Mouse (Mus musculus) forebrain, embryonic 14.5 days (tissue): ENCODE measurements around the gene Dync2h1. TPM values are rescaled to one million over a fixed set of nuclear protein-coding genes. Genes with fewer than 3 reads are reported as not detected.
"Not testable (repeated sequence)": the region's sequence is repeated elsewhere in the genome, so short reads cannot be mapped to it uniquely, and the experiment has no call there.

Experiments used
- ATAC-seq: fragments of 200-750 bp; cut with Nextera tagmentation; 2 replicates; pipeline ENCODE4 v1.8.0; 2017; ENCODE audit warnings: mild to moderate bottlenecking, moderate library complexity
- DNase-seq: peaks from one replicate; pipeline ENCODE4 v3.0.0-alpha.2; 2015; ENCODE audit warnings: low spot score
- H3K27ac ChIP-seq: fragments of 300-500 bp; sonication (generic); 2 replicates; pipeline ENCODE4 v1.5.1; 2014; ENCODE audit warnings: low read depth, mild to moderate bottlenecking, control low read depth, low read length, moderate library complexity
- H3K27me3 ChIP-seq: fragments of 300-500 bp; sonication (generic); replicated peaks from 2 replicates; pipeline ENCODE4 v1.6.1; 2014; ENCODE audit warnings: low read length, control low read depth, mixed read lengths; ENCODE audit not compliant: control insufficient read depth, insufficient read depth
- H3K36me3 ChIP-seq: fragments of 300-500 bp; sonication (generic); 2 replicates; pipeline ENCODE4 v1.6.1; 2014; ENCODE audit warnings: low read length, control low read depth; ENCODE audit not compliant: control insufficient read depth, insufficient read depth
- H3K4me1 ChIP-seq: fragments of 300-500 bp; sonication (generic); 2 replicates; pipeline ENCODE4 v1.6.1; 2014; ENCODE audit warnings: antibody characterized with exemption, low read length, control low read depth; ENCODE audit not compliant: control insufficient read depth, insufficient read depth
- H3K4me2 ChIP-seq: fragments of 300-500 bp; sonication (generic); 2 replicates; pipeline ENCODE4 v1.6.1; 2014; ENCODE audit warnings: mild to moderate bottlenecking, control low read depth, low read length
- H3K4me3 ChIP-seq: fragments of 300-500 bp; sonication (generic); 2 replicates; pipeline ENCODE4 v1.5.1; 2014; ENCODE audit warnings: low read depth, low read length, control low read depth
- H3K9ac ChIP-seq: fragments of 300-500 bp; sonication (generic); 2 replicates; pipeline ENCODE4 v1.6.1; 2014; ENCODE audit warnings: mild to moderate bottlenecking, low read length, control low read depth, moderate library complexity
- H3K9me3 ChIP-seq: fragments of 300-500 bp; sonication (generic); replicated peaks from 2 replicates; pipeline ENCODE4 v1.6.1; 2016; ENCODE audit warnings: low read length, control low read depth, mixed read lengths; ENCODE audit not compliant: control insufficient read depth
- WGBS: fragments of 180-500 bp; shearing (Covaris S2); extraction: QIAGEN DNeasy Blood & Tissue Kit; methylation state at CpG from one replicate; pipeline ENCODE4 v1.1.7; 2014; 5-methylcytosine and 5-hydroxymethylcytosine counted together
- polyA plus RNA-seq: library from polyadenylated mRNA; unstranded; fragments of >200 nt; fragmentation: Nextera tagmentation; extraction: Ambion mirVana; gene quantifications from 2 replicates; pipeline ENCODE4 v1.2.1, GENCODE M21; 2014

Gene Dync2h1
- polyA plus RNA-seq, 1 experiment from 2014 or later, result 15.5 TPM

DNA sequence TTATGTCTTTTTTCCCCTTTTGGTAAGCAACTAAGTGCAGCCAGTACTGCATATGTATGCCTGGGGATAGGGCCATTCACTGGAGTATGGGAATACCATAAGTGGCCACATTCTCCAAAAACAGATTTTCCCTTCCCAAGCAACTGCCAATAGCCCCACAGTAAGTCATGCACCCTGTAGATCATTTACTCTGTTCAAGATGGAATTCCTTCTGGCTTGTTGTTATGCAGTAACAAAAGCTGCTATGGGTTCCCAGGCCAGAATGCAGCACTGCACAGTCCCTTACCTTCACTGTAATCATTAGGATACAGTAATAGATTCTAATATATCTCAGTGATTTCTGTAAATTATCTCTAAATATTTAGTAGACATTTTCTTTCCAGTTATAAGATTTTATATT is 190.0 kb downstream of the Dync2h1 start:
- no peak for ATAC-seq
- Histone ChIP-seq H3K27me3 (no peaks in the 10 kb centered on the region), H3K9ac (no peak overlapping the region), H3K4me1 (no peaks in the 10 kb centered on the region), H3K36me3 (peaks cover 9% of the 10 kb centered on the region; the same call in 1 of the 2 replicates), H3K4me2 (no peak overlapping the region), H3K27ac (no peak overlapping the region), H3K9me3 (no peaks in the 10 kb centered on the region), H3K4me3 (no peak overlapping the region)
- no peak for DNase-seq

DNA sequence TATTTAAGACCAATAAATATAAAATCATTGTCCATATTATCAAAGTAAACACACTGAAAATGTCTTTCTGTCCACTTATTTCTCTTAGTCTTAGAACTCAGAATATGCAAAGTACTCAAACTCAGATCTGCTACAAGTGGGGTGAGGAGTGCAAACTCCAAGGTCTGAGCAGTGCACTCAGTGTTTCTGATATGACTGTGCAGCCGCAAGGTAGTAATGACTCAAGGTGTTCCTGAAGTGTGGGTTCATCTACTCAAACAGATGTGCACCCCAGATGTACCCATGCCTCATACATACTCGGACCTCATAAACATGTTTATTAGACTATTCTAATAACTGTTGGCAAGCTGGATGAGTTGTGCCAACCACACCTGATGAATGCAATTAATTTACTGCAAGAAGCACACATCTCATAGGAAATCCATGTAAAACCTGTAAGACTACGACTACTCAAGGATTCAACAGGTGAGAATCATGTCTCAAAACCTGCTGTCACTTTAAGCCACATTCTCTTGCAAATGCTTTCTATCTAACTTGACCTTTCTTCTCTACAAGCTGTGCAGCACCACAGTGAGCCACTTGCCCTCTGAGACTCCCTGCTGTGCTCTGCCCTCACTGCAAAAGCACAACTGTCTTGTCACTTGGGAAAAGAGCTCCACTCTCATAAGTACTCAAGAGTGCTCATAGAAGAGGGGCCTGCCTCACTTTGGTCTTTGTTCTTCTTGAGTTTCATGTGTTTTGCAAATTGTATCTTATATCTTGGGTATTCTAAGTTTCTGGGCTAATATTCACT is 195.2 kb downstream of the Dync2h1 start:
- Histone ChIP-seq H3K4me2 (no peak overlapping the region), H3K9me3 (no peaks in the 10 kb centered on the region), H3K27ac (no peak overlapping the region), H3K4me3 (no peak overlapping the region), H3K27me3 (no peaks in the 10 kb centered on the region), H3K4me1 (no peaks in the 10 kb centered on the region), H3K9ac (no peak overlapping the region), H3K36me3 (peaks cover 15% of the 10 kb centered on the region; the same call in 1 of the 2 replicates)
- DNase-seq (no peak), ATAC-seq (no peak)
- 91% methylated on average over 3 of the region's 3 CpGs for WGBS

DNA sequence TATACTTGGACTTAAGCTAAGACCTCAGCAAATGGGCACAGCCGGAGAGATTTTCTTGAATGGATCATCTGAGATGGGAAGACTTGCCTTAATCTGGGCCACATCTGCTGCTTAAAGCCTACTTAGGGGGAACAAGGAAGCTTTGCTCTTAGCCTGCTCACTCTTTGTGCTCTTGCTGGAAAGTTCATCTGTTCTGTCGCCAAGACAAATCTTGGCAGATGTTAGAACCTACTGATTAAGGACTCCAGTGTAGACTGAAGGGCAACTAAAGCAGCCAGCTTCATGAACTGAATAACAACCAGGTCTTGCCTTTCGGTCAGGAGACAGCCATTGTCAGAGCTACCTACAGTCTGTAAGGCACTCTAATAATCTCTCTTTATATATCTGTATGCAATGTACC is 198.1 kb downstream of the Dync2h1 start:
- Histone ChIP-seq H3K36me3 (peaks cover 15% of the 10 kb centered on the region), H3K4me1 (no peaks in the 10 kb centered on the region), H3K9ac (no peak overlapping the region), H3K27me3 (no peaks in the 10 kb centered on the region), H3K9me3 (no peaks in the 10 kb centered on the region), H3K4me2 (no peak overlapping the region), H3K4me3 (no peak overlapping the region), H3K27ac (no peak overlapping the region)
- ATAC-seq (no peak), DNase-seq (no peak)
- WGBS, result 81% methylated on average over 3 of the region's 3 CpGs

DNA sequence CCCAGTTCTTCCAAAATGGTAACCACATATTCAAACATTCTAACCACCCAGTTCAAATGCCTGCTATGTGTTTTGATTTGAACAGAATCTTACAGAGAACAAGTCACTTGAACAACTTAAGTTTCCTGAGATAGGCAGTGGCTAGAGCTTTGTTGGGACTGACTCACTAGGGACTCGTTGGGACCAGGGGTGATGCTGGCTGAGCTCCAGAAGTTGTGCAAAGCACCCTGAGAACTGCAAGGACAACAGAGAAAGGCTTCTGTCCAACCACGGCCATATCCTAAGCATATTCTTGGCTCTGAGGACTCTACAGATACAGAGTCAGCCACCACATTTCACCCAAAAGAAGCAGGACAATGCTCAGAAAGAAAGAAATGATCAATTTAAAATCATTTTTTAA is 215.1 kb downstream of the Dync2h1 start:
- Histone ChIP-seq H3K9me3 (no peaks in the 10 kb centered on the region), H3K4me3 (no peak overlapping the region), H3K9ac (no peak overlapping the region), H3K4me2 (no peak overlapping the region), H3K36me3 (peaks cover 2% of the 10 kb centered on the region; the same call in 1 of the 2 replicates), H3K27me3 (no peaks in the 10 kb centered on the region), H3K27ac (no peak overlapping the region), H3K4me1 (no peaks in the 10 kb centered on the region)
- ATAC-seq (no peak), DNase-seq (no peak)
- WGBS, result 83% methylated on average over 2 of the region's 2 CpGs

DNA sequence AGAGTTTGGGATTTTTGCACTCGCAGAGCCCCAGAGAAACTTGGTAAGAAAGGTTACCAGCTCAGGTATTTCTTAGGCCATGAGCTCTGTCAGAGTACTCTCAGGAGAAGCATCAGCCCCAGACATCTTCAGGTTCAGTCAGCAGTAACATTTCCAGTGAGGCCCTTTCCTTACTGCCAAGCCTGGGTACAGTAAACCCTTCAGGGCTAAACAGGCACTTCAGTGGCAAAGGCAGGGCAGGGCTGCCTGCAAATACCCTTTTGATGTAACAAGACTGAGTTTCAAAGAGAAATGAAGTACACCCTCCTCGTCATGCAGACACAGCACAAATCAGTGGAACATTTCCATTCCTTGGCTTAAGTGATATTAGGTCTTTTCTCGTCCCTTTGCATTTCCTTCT is 219.2 kb downstream of the Dync2h1 start:
- WGBS, result 84% methylated on average over 3 of the region's 3 CpGs
- DNase-seq, result no peak
- ATAC-seq, result no peak

DNA sequence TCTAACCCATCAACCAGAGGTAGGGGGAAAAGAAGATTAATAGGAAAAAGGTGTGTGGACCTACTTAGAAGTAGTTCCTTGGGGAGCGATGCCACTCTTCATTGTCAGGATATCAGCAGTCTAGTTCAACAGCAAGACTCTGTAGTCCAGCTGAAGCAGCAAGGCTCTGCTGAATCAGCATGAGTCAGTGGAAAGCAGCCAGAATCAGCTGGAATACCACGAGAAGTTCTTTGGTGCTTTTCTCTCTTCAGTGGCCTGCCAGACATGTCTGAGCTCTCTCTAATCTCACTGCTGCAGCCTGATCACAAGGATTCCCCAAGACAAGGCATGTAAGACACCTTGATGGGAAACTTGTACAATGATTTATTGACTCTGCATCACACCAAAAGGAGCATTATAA is 225.9 kb downstream of the Dync2h1 start:
- Histone ChIP-seq H3K36me3 (no peaks in the 10 kb centered on the region), H3K27ac (no peak overlapping the region), H3K9me3 (no peaks in the 10 kb centered on the region), H3K4me2 (no peak overlapping the region), H3K27me3 (no peaks in the 10 kb centered on the region), H3K4me1 (no peaks in the 10 kb centered on the region), H3K9ac (no peak overlapping the region), H3K4me3 (no peak overlapping the region)
- WGBS, result 84% methylated on average over 2 of the region's 2 CpGs
- ATAC-seq (no peak), DNase-seq (no peak)

More for the DNA sequence above, 219.2 kb downstream of the Dync2h1 start:
- H3K4me2 ChIP-seq, result no peak overlapping the region
- peaks cover 2% of the 10 kb centered on the region; the same call in 1 of the 2 replicates for H3K36me3 ChIP-seq
- no peak overlapping the region for H3K4me3 ChIP-seq
- H3K27me3 ChIP-seq, result no peaks in the 10 kb centered on the region
- no peaks in the 10 kb centered on the region for H3K9me3 ChIP-seq
- H3K27ac ChIP-seq, result no peak overlapping the region
- H3K4me1 ChIP-seq, result no peaks in the 10 kb centered on the region
- no peak overlapping the region for H3K9ac ChIP-seq

DNA sequence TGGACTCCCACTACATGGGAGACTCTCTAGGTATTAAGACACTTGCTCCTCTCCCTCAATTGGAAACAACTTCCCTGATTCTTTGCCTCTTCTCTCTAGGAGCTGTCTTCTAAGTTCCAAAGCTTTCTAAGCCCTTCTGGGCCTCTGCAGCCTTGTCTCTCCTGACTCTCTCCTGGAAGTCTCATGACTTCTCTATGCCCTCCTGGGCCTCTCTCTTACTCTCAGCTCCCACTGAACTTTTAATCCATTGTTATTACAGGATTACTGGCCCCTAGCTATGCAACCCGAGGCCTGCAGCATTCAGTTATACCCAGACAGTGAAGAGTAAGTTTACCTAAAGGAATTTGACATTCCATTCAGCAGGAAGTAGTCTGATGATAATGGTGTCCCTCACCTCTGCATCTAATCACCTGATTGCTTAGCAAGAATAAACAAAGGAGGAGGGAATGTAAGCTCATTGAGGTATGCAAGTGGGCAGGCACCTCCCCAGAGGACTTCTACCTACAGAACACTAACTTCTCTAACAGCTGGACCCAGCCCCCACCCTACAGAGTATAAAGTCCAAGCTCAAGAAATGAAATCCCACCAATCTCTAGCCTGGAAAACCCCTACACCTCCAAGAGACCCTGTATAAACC is 256.7 kb downstream of the Dync2h1 start:
- H3K36me3 ChIP-seq, result peaks cover 14% of the 10 kb centered on the region; the same call in 1 of the 2 replicates
- H3K27me3 ChIP-seq, result no peaks in the 10 kb centered on the region
- no peaks in the 10 kb centered on the region for H3K4me1 ChIP-seq
- H3K4me2 ChIP-seq, result no peak overlapping the region
- 9% methylated on average over 1 of the region's 1 CpGs for WGBS
- no peaks in the 10 kb centered on the region for H3K9me3 ChIP-seq
- no peak overlapping the region for H3K27ac ChIP-seq
- no peak for ATAC-seq
- H3K9ac ChIP-seq, result no peak overlapping the region
- H3K4me3 ChIP-seq, result no peak overlapping the region
- DNase-seq, result no peak

DNA sequence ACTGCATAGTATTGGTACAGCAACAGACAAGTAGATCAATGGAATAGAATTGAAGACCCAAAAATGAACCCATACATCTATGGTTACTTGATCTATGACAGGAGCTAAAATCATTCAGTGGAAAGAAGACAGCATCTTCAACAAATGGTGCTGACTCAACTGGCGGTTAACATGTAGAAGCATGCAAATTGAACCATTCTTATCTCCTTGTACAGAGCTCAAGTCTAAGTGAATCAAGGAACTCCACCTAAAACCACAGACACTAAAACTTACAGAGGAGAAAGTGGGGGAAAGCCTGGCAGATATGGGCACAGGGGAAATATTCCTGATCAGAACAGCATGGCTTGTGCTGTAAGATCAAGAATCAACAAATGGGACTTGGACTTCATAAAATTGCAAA is 270.8 kb downstream of the Dync2h1 start:
- DNase-seq, result no peak
- Histone ChIP-seq H3K9me3 (no peaks in the 10 kb centered on the region), H3K4me3 (no peak overlapping the region), H3K27ac (no peak overlapping the region), H3K36me3 (no peaks in the 10 kb centered on the region), H3K9ac (no peak overlapping the region), H3K4me2 (no peak overlapping the region), H3K4me1 (no peaks in the 10 kb centered on the region), H3K27me3 (no peaks in the 10 kb centered on the region)
- ATAC-seq, result no peak
- 91% methylated on average over 1 of the region's 1 CpGs for WGBS

DNA sequence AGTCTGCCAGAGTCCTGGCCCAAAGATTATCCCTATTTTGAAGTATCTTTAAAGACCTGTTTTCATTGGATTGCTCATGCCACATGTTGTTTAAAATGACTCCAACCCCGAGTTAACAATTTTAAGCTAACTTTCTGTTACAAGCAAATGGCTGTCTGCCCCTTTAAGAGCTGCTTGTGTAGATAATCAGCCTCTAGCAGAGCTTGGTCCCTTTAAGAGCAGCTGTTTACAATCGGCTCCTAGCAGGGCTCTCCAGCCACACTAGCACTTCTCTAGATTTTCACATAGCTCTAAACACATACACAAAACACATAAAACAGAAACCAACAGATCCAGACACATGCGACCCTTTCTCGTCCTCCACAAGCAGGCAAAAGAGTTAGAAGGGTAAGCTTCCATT is 273.7 kb downstream of the Dync2h1 start:
- H3K9ac ChIP-seq, H3K4me1 ChIP-seq, H3K4me3 ChIP-seq, H3K4me2 ChIP-seq, ATAC-seq, H3K36me3 ChIP-seq, DNase-seq, H3K27ac ChIP-seq, H3K27me3 ChIP-seq, H3K9me3 ChIP-seq: not testable (repeated sequence)
- 62% methylated on average over 4 of the region's 4 CpGs for whole genome bisulfite sequencing
